Mouse (Mus musculus): ENCODE results near the gene Atp2a3.

DNA sequence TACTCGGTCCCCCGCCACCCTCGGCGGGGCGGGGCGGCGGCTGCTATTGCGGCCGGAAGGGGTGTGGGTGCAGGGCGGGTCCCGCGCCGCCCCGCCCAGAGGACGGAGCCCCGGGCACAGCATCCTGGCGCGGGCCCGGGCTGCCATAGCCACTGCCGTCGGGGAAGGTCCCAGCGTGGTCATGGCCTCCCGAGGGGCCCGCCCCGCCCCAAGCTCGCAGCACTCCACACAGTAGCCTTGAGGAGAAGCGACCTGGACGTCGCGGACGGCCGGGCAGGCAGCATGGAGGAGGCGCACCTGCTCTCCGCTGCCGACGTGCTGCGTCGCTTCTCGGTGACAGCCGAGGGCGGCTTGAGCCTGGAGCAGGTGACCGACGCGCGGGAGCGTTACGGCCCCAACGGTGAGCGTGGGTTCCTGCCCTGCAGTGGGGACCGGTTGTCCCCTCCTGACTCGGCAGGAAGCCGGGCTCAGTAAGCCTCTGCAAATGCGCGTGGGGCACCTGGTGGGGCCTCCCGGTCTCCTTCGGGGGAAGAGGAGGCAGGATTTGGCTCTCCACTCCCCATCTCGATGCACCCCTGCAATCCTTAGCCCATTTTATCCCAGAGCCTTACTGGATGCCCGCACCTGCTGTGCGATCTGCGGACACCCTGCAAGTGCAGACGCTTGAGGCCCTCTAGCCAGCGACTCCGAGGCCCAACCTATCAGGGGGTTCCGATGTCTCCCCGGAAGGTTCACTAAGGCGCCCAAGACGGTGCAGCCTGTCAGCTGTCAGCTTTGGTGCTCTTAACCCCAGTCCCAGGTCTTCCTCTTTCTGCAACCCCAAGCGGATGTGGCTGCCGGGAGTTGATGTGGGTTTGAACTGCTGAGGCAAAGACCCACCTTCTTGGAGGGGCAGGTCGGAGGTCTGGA lies at the start of gene Atp2a3:
- TF ChIP-seq GATA1 (IDR thresholded peaks at IDR 0.05; ENCODE audit: borderline replicate concordance, low read length), result no peak
- TF ChIP-seq FLI1 (IDR thresholded peaks at IDR 0.05; ENCODE audit: low read length), result 0 out of 2 replicates have a peak, but pooled peaks have one; percentile 48
